In genomic region chr1:39734881-39735280, GRCm38 (mm10) we compare ENCODE assay signal across 8 mouse cellular contexts. TPM values are rescaled to one million over a fixed set of nuclear protein-coding genes. Genes with fewer than 3 reads are reported as not detected.
DNase-seq lines count a peak whose midpoint lies in the region; ATAC-seq and TF ChIP-seq lines count a peak whose summit lies in the region.

No protein-coding gene starts in this region.

- H3K4me3 ChIP-seq in heart, embryonic 12.5 days: no peak overlapping the region
- H3K4me3 ChIP-seq in lung, embryonic 16.5 days (ENCODE audit: low read length): no peak overlapping the region
- no peak overlapping the region for H3K4me3 ChIP-seq in heart, postnatal 0 days (ENCODE audit: low read depth, low read length)
- no peak overlapping the region for H3K4me3 ChIP-seq in stomach, embryonic 15.5 days (replicated peaks)
- H3K4me3 ChIP-seq in midbrain, embryonic 10.5 days: no peak overlapping the region

- H3K4me2 ChIP-seq in heart, embryonic 12.5 days: no peak overlapping the region
- peak overlapping the region; percentile 15; the same call in 1 of the 2 replicates for H3K4me2 ChIP-seq in lung, embryonic 16.5 days (ENCODE audit: low read depth, low read length)
- peak overlapping the region; percentile 14; the same call in 1 of the 2 replicates for H3K4me2 ChIP-seq in heart, postnatal 0 days (ENCODE audit: low read depth, low read length)
- H3K4me2 ChIP-seq in stomach, embryonic 15.5 days: no peak overlapping the region

- ATAC-seq in heart, embryonic 12.5 days (ENCODE audit: insufficient number of reproducible peaks, low FRiP score): no peak
- no peak for ATAC-seq in lung, embryonic 16.5 days (ENCODE audit: low read depth)
- no peak for ATAC-seq in heart, postnatal 0 days (ENCODE audit: insufficient read depth, low read depth)
- ATAC-seq in stomach, embryonic 15.5 days (ENCODE audit: insufficient read depth, low FRiP score, low read depth): no peak

- no peaks in the 10 kb centered on the region for H3K36me3 ChIP-seq in heart, embryonic 12.5 days
- no peaks in the 10 kb centered on the region for H3K36me3 ChIP-seq in lung, embryonic 16.5 days (ENCODE audit: control insufficient read depth, insufficient read depth, low read length)
- no peaks in the 10 kb centered on the region for H3K36me3 ChIP-seq in heart, postnatal 0 days (replicated peaks; ENCODE audit: control insufficient read depth, insufficient read depth, low read length)
- no peaks in the 10 kb centered on the region for H3K36me3 ChIP-seq in stomach, embryonic 15.5 days
- H3K36me3 ChIP-seq in midbrain, embryonic 10.5 days: no peaks in the 10 kb centered on the region

- H3K9me3 ChIP-seq in heart, embryonic 12.5 days (replicated peaks): no peaks in the 10 kb centered on the region
- no peaks in the 10 kb centered on the region for H3K9me3 ChIP-seq in lung, embryonic 16.5 days (ENCODE audit: control insufficient read depth, low read length)
- H3K9me3 ChIP-seq in heart, postnatal 0 days (replicated peaks; ENCODE audit: control insufficient read depth, low read length): no peaks in the 10 kb centered on the region
- no peaks in the 10 kb centered on the region for H3K9me3 ChIP-seq in stomach, embryonic 15.5 days
- no peaks in the 10 kb centered on the region for H3K9me3 ChIP-seq in midbrain, embryonic 10.5 days (replicated peaks)

- H3K4me1 ChIP-seq in heart, embryonic 12.5 days (replicated peaks): peaks cover 31% of the 10 kb centered on the region
- peaks cover 26% of the 10 kb centered on the region for H3K4me1 ChIP-seq in lung, embryonic 16.5 days (replicated peaks; ENCODE audit: control insufficient read depth, insufficient read depth, low read length)
- peaks cover 11% of the 10 kb centered on the region; the same call in 1 of the 2 replicates for H3K4me1 ChIP-seq in heart, postnatal 0 days (ENCODE audit: control insufficient read depth, insufficient read depth)
- 0 out of 2 replicates have a peak, but pooled peaks cover 8% of the 10 kb centered on the region for H3K4me1 ChIP-seq in stomach, embryonic 15.5 days
- H3K4me1 ChIP-seq in midbrain, embryonic 10.5 days: peaks cover 30% of the 10 kb centered on the region

- no peak overlapping the region for H3K9ac ChIP-seq in heart, embryonic 12.5 days
- H3K9ac ChIP-seq in lung, embryonic 16.5 days (ENCODE audit: low read length): no peak overlapping the region
- H3K9ac ChIP-seq in heart, postnatal 0 days (replicated peaks; ENCODE audit: low read depth, low read length): no peak overlapping the region
- H3K9ac ChIP-seq in stomach, embryonic 15.5 days: no peak overlapping the region

- peak overlapping the region; percentile 79 for H3K27ac ChIP-seq in heart, embryonic 12.5 days (ENCODE audit: poor library complexity, severe bottlenecking)
- H3K27ac ChIP-seq in lung, embryonic 16.5 days (ENCODE audit: low read length): peak overlapping the region; percentile 96
- peak overlapping the region; percentile 84 for H3K27ac ChIP-seq in heart, postnatal 0 days (ENCODE audit: low read depth)
- peak overlapping the region; percentile 48; the same call in 1 of the 2 replicates for H3K27ac ChIP-seq in stomach, embryonic 15.5 days
- no peak overlapping the region; the same call in 1 of the 2 replicates for H3K27ac ChIP-seq in midbrain, embryonic 10.5 days (replicated peaks)

- DNase-seq in heart, adult 9 months (ENCODE audit: low spot score in 2 of 2): no peak
- DNase-seq in lung, postnatal 4 days: no peak
- DNase-seq in heart, postnatal 0 days (ENCODE audit: low spot score): no peak
- DNase-seq in midbrain, embryonic 10.5 days (ENCODE audit: low spot score): no peak
- no peak for DNase-seq in left cerebral cortex, postnatal 25 days (ENCODE audit: low spot score in 2 of 2)

- 79% methylated on average over 6 of the region's 6 CpGs for WGBS in heart, embryonic 12.5 days
- WGBS in lung, embryonic 16.5 days: 75% methylated on average over 6 of the region's 6 CpGs
- WGBS in heart, postnatal 0 days: 64% methylated on average over 6 of the region's 6 CpGs
- 72% methylated on average over 6 of the region's 6 CpGs for WGBS in stomach, embryonic 15.5 days
- WGBS in midbrain, embryonic 10.5 days: 87% methylated on average over 6 of the region's 6 CpGs

- no peak for TF ChIP-seq EP300 in heart, postnatal 0 days (IDR thresholded peaks at IDR 0.05; ENCODE audit: low read depth)

- intact Hi-C loops in left cerebral cortex, postnatal 25 days (cut with DNase I): loop anchor here (2.0 kb wide), 1 partner anchor 14 kb away; the partner anchor contains the start of gene Rfx8

- no peaks in the 10 kb centered on the region for H3K27me3 ChIP-seq in heart, embryonic 12.5 days (replicated peaks)
- no peaks in the 10 kb centered on the region for H3K27me3 ChIP-seq in lung, embryonic 16.5 days (ENCODE audit: control insufficient read depth, insufficient read depth, low read depth, low read length)
- no peaks in the 10 kb centered on the region for H3K27me3 ChIP-seq in heart, postnatal 0 days (ENCODE audit: control insufficient read depth, insufficient read depth, low read length)
- no peaks in the 10 kb centered on the region for H3K27me3 ChIP-seq in stomach, embryonic 15.5 days (replicated peaks)
- H3K27me3 ChIP-seq in midbrain, embryonic 10.5 days (ENCODE audit: low read depth, poor library complexity, severe bottlenecking): peaks cover 2% of the 10 kb centered on the region; the same call in 1 of the 2 replicates

- TF ChIP-seq CTCF in heart, postnatal 0 days (IDR thresholded peaks at IDR 0.05; ENCODE audit: low read depth): no peak

RNA-seq across cellular contexts. Expression of gene Rfx8, which starts 14.1 kb away (rescaled TPM):
- polyA plus RNA-seq in heart, embryonic 12.5 days (2016; fragmentation: Nextera tagmentation; extraction: Ambion mirVana): 0.69 and 1.2 TPM in 2 replicates
- 0.40 and 0.58 TPM in 2 replicates for polyA plus RNA-seq in lung, embryonic 16.5 days (2015; fragmentation: Nextera tagmentation; extraction: Ambion mirVana)
- not detected in 2 replicates for total RNA-seq in heart, postnatal 0 days (2014; rRNA removed; ENCODE audit: low replicate concordance)
- 0.68 and 0.71 TPM in 2 replicates for polyA plus RNA-seq in heart, postnatal 0 days (2015; fragmentation: Nextera tagmentation; extraction: Ambion mirVana)
- 0.08 and 0.22 TPM in 2 replicates for polyA plus RNA-seq in stomach, embryonic 15.5 days (2015; fragmentation: Nextera tagmentation; extraction: Ambion mirVana)
- 0.20 and 0.39 TPM in 2 replicates for polyA plus RNA-seq in midbrain, embryonic 10.5 days (2016; fragmentation: Nextera tagmentation; extraction: Ambion mirVana)
- total RNA-seq in left cerebral cortex, postnatal 25 days (2021): under 1 TPM in 1 of 2 experiments, not detected in 1; 0.16 TPM

Comparison
In these comparisons a context has a peak if more than half of its experiments do, and no peak if none do; other contexts are left out.
1. H3K4me2 ChIP-seq: peak in lung, embryonic 16.5 days (single experiment) and heart, postnatal 0 days (single experiment); none in heart, embryonic 12.5 days (single experiment) and stomach, embryonic 15.5 days (single experiment).